Mouse (Mus musculus): ENCODE data around the gene Galnt9.

Galnt9 gene

DNA sequence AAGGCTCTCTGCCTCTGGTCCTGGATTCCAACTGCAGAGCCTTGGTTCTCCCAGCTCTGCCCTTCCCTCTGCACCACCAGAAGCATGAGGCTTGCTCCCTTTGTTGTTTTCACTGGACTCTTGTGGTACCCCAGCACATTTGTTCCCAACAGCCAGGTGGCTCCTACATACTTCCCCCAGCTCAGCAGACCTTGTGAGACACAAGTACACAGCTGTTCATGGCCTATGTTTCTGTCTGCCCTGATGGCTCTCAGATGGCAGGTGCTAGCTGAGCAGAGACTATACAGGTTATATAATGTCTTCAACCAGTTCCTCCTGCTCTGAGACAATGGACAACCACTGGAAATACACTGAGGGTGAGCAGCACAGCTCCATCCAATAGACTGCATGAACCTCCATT lies 43.3 kb downstream of the Galnt9 start:
- DNase-seq (ENCODE audit: low spot score): no peak

DNA sequence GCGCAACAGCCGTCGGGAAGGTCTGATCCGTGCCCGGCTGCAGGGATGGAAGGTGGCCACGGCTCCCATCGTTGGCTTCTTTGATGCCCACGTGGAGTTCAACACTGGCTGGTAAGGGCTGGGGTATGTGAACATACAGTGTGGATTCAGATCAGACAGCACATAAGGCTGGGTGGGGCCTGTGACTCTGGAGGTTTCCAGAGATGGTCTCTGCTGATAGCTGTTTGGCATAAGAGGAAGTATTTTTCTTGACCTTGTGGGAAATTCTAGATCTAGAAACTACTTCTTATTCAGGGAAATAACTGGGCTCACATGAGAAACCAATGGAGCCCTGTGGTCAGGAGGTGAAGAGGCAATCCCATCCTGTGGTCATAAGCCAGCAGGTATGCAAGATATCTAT lies 45.7 kb downstream of the Galnt9 start:
- DNase-seq (ENCODE audit: low spot score): no peak

- DNase-seq (ENCODE audit: low spot score): no peak
These were observed 50.3 kb downstream of the Galnt9 start for GRCm38 (mm10) chr5:110594465-110594864.

GRCm38 (mm10) chr5:110595341-110595740 lies 51.2 kb downstream of the Galnt9 start:
- DNase-seq (ENCODE audit: low spot score): no peak

GRCm38 (mm10) chr5:110596086-110596780 lies 52.1 kb downstream of the Galnt9 start:
- DNase-seq (ENCODE audit: low spot score): no peak

DNA sequence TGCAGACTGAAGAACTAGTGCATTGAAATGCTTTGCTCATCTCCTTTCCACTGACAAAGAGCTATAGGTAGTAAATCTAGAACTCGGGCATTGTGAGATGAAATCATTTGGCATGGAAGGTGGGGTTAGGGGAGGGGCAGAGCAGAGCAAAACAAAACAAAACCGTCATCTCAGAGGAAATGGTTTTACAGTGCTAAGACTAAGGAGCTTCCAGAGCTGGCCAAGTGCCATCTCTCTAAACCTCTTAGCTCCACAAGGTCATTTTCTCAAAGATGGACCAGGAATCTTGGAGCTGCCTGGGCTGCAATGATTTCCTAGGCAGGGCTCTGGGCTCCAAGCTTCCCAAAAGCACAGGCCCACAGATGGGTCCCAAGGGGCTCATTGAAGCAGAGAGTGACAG lies 53.3 kb downstream of the Galnt9 start:
- no peak for DNase-seq (ENCODE audit: low spot score)

- peak; percentile 50 for DNase-seq (ENCODE audit: low spot score)
These were observed 54.3 kb downstream of the Galnt9 start for GRCm38 (mm10) chr5:110598298-110599095.

DNA sequence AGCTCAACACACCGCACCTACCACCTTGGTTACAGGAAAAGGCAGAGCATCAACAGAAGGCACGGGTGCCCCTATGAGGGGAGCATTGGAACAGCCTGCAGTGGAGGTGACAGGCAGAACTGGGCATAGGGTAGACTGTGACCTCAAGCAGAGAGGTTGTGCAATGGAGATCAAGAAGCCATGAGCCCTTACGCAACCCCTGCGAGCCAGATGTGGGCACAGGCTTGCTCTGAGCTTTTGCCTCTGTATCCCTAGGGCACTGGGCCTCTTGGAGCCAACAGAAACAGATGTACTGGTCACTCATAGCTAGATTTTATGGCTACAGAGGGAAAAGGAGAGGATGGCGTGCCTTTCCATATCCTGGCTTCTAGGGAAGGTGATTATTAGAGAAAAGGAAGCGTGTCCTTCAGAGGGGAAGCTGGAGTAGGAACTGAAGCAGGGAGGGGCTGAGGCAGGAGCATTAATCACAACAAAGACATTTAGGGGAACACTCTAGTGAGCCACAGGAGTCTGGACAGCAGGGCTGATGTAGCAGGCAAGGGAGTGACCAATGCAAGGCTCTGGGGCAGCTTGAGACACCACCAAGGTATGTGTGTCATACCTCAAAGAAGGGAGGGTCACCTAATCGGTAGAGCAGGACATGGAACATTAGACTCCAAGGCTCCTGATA lies 59.0 kb downstream of the Galnt9 start:
- DNase-seq (ENCODE audit: low spot score): no peak

- no peak for DNase-seq (ENCODE audit: low spot score)
These were observed 60.2 kb downstream of the Galnt9 start for GRCm38 (mm10) chr5:110604311-110604710.

DNA sequence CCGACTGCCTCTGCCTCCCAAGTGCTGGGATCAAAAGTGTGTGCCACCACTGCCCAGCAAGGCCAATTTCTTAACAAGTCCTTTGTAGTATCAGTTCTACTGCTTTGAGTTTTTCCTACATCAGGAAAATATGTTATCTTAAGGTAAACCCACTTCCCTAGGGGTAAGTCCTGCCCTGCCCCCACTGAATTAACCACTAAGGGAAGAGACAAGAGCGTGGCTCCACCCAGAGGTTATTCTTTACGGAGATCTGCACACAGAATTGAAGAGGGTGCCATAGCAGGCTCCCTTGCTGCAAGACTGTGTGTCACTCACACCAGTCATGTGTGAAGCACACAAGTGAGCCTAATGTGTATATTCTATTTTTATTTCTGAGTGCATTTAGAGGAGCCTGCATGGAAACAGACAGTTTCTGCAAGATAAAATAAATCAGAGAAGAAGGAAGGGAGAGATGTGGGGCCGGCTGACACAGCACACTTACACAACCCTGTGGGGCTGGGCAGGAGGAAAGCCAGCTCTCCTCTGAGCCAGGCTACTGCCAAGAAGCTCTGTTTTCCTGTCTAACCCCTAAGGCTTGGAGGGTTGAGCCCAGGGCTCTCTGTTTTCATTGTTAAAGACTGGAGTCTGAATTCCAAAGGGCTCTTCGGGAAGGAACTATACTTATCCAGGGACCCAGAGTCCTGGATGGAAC lies 61.5 kb downstream of the Galnt9 start:
- no peak for DNase-seq (ENCODE audit: low spot score)

DNA sequence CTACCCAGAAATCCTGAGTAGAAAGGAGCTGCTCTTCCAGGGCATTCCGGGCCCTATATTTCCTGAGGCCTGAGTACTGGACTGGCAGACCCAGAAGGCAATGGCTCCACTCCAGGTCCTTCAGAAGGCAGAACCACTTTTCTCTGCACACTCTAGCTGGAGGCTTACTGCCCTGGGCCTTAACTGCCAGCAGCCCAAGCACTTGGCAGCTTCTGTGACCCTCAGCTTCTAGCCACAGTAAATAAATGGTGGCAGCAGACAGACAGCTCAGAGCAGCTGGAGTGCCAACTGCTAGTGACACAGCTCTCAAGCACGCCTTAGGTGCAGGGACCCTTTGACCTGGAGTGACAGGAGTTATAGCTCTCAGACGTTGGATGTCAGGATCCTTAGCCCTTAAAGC lies 63.6 kb downstream of the Galnt9 start:
- DNase-seq (ENCODE audit: low spot score): no peak

DNA sequence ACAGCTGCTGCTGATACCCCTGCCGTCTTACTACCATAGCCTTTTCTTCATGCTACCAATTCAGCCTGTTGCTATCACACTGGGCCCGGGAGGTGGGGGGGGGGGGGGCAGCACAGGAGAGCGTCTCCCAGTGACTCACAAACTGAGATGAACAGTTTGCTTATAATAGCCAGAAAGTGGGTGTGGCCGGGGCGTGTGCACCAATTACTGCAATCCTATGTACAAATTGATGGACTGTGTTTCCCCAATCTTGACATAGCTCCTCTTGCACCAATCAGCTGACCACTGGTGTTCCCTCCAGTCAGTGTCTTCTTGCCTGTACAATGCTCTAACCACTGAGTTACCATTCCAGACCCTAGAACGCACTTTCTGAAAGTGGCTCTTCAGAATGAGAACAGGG lies 64.2 kb downstream of the Galnt9 start:
- DNase-seq (ENCODE audit: low spot score): no peak

- no peak for DNase-seq (ENCODE audit: low spot score)
These were observed 64.8 kb downstream of the Galnt9 start for GRCm38 (mm10) chr5:110608941-110609340.

DNA sequence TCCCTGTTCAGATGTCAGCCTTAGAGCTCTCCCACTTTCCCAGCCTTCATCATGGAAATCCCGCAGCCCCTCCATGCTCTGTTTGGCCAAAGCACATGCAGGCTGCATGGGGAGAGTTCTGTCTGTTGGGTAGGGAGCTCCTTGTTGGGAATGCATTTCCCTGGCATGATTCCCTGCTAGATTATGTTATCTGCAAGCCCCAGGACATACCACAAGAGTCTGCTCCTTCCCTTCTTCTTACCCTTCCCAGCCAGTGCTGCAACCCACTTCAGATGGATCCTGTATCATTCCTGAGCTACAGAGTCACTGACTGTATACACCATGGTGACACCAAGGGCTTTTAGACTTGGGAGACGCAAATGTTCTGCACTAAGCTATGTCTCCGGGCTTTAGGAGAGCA lies 65.3 kb downstream of the Galnt9 start:
- no peak for DNase-seq (ENCODE audit: low spot score)

- no peak for DNase-seq (ENCODE audit: low spot score)
These were observed 65.7 kb downstream of the Galnt9 start for GRCm38 (mm10) chr5:110609868-110610267.

DNA sequence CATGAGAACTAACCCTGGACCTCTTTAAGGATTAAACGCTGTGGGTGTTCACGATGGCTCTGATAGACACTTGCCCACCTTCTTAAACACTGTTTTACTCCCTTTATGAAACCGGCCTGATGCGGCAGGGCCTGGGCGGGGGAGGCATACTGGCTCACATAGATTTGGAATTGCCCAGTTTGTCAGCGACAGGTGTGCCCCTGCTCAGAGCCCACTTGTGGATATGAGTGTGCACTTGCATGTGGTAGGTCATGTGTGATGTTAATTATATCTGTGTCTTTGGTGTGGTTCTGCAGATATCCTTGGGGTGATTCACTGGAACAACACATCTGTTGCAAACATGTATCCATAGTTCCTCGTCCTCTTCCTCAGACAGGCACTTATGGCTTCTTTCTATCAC lies 66.3 kb downstream of the Galnt9 start:
- no peak for DNase-seq (ENCODE audit: low spot score)

- DNase-seq (ENCODE audit: low spot score): no peak
These were observed 67.4 kb downstream of the Galnt9 start for GRCm38 (mm10) chr5:110611435-110612158.

DNA sequence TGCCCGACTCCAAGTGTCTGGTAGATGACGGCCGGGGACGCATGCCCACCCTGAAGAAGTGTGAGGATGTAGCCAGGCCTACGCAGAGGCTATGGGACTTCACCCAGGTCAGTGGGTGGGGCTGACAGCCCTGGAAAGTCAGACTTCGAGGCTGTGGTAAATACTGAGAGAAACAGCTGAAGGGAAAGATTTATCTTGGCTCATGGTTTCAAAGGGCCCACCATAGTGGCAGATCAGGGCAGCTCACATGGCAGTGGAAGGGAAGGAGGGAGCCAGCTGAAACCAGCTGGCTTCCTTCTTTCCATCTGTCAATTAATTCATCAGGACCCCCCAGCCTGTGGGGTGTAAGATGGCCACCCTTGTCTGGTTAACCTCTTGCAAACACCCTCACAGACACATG lies 75.1 kb downstream of the Galnt9 start:
- no peak for DNase-seq (ENCODE audit: low spot score)

- DNase-seq (ENCODE audit: low spot score): no peak
These were observed 80.2 kb downstream of the Galnt9 start for GRCm38 (mm10) chr5:110624319-110624718.

GRCm38 (mm10) chr5:110627351-110627750 lies 83.2 kb downstream of the Galnt9 start:
- no peak for DNase-seq (ENCODE audit: low spot score)

DNA sequence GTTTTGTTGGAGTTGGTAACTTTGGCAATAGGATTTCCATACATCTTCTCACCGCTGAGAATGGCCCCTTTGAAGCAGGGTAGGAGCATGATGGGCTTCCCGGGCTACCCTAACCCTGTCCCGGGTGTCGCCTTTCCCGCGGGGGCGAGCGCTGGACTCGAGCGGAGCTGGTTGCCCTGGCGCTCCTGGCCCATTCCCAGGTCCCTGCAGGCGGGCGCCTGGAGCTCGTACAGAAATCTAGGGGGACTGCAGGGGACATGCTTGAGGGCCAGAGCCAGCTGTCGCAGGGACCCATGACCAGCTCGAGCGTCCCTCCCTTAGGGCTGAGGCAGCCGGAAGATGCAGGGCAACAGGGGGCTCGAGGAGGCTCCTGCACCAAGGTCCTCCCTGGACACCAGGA lies 84.0 kb downstream of the Galnt9 start:
- DNase-seq (ENCODE audit: low spot score): no peak
